Mouse (Mus musculus) gastrocnemius, postnatal 36 days (tissue): ENCODE data around the gene Paip2b. TPM values are rescaled to one million over a fixed set of nuclear protein-coding genes. Genes with fewer than 3 reads are reported as not detected.

ENCODE experiments used
- total RNA-seq, 2 experiments: library from RNA; stranded (reverse); gene quantifications; 2 replicates each; pipeline ENCODE4 v1.2.3; 2021

Paip2b gene
- total RNA-seq, 2 experiments from 2014 or later: 66.9 to 79.0 TPM

Other genes starting within 250 kb of the Paip2b start
- gene Clec4f, start 175.6 kb downstream of the Paip2b start, total RNA-seq: not detected
- gene Cd207, start 153.9 kb downstream of the Paip2b start, total RNA-seq: under 1 TPM in 1 of 2 experiments, not detected in 1; 0.18 TPM
- not detected for gene Vax2, start 120.5 kb downstream of the Paip2b start, total RNA-seq
- not detected for gene Atp6v1b1, start 88.8 kb downstream of the Paip2b start, total RNA-seq
- not detected for gene Ankrd53, start 69.1 kb downstream of the Paip2b start, total RNA-seq
- gene Tex261, start 55.9 kb downstream of the Paip2b start, total RNA-seq: 10 to 100 TPM; 42.8 to 56.4 TPM
- 1 to 10 TPM; 4.4 to 4.6 TPM for gene Nagk, start 36.8 kb downstream of the Paip2b start, total RNA-seq
- gene Zfp638, start 35.4 kb upstream of the Paip2b start, total RNA-seq: 10 to 100 TPM; 35.9 to 36.9 TPM
- gene Dysf, start 176.8 kb upstream of the Paip2b start, total RNA-seq: 10 to 100 TPM; 77.3 to 80.9 TPM